Mouse (Mus musculus) lung, embryonic 16.5 days (tissue): ENCODE measurements at regions not wholly inside any gene's neighbourhood (a gene's known extent, or its start where the extent isn't known, plus 50 kb on each side); places are given as distances from the start of the nearest gene placed in this dataset.

Source experiments
- ATAC-seq: fragments of 200-750 bp; cut with Nextera tagmentation; 2 replicates; pipeline ENCODE4 v1.8.0; 2017; ENCODE audit warnings: low read depth, mild to moderate bottlenecking, moderate library complexity
- H3K27ac ChIP-seq: fragments of 300-500 bp; sonication (generic); 2 replicates; pipeline ENCODE4 v1.5.1; 2014; ENCODE audit warnings: mild to moderate bottlenecking, control low read depth, low read length
- H3K27me3 ChIP-seq: fragments of 300-500 bp; sonication (generic); 2 replicates; pipeline ENCODE4 v1.6.1; 2014; ENCODE audit warnings: low read depth, low read length, mixed read lengths; ENCODE audit not compliant: control insufficient read depth, insufficient read depth
- H3K36me3 ChIP-seq: fragments of 300-500 bp; sonication (generic); 2 replicates; pipeline ENCODE4 v1.6.1; 2014; ENCODE audit warnings: low read length; ENCODE audit not compliant: control insufficient read depth, insufficient read depth
- H3K4me1 ChIP-seq: fragments of 300-500 bp; sonication (generic); replicated peaks from 2 replicates; pipeline ENCODE4 v1.6.1; 2014; ENCODE audit warnings: low read length, mixed read lengths; ENCODE audit not compliant: control insufficient read depth, insufficient read depth
- H3K4me2 ChIP-seq: fragments of 300-500 bp; sonication (generic); 2 replicates; pipeline ENCODE4 v1.6.1; 2014; ENCODE audit warnings: low read depth, low read length, control low read depth
- H3K4me3 ChIP-seq: fragments of 300-500 bp; sonication (generic); 2 replicates; pipeline ENCODE4 v1.5.1; 2014; ENCODE audit warnings: mild to moderate bottlenecking, low read length, control low read depth
- H3K9ac ChIP-seq: fragments of 300-500 bp; sonication (generic); 2 replicates; pipeline ENCODE4 v1.6.1; 2014; ENCODE audit warnings: low read length, control low read depth
- H3K9me3 ChIP-seq: fragments of 300-500 bp; sonication (generic); 2 replicates; pipeline ENCODE4 v1.6.1; 2016; ENCODE audit warnings: low read length; ENCODE audit not compliant: control insufficient read depth
- WGBS: fragments of 180-500 bp; shearing (Covaris S2); extraction: QIAGEN DNeasy Blood & Tissue Kit; methylation state at CpG from one replicate; pipeline ENCODE4 v1.1.7; 2014; 5-methylcytosine and 5-hydroxymethylcytosine counted together

DNA sequence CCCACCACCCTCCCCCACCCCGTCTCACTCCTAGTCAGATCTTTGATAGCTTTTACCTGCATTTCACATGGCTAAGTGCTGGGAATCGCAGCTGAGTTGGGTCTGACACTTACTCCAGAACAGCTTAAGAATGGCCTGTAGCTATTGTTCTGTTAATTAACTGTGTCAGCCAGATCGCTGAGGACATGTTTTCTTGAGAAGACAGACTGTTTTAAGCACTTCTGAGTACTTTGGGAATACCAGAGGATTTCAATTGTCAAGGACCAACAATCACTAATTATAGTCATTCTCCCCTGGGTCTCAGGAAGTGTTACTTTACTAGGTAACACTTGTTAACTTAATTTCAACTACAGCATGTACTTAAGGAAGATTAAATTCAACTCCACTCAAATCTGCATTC, 112.8 kb upstream of the Rgma start:
- Histone ChIP-seq H3K27me3 (no peaks in the 10 kb centered on the region), H3K9me3 (no peaks in the 10 kb centered on the region), H3K4me1 (no peaks in the 10 kb centered on the region), H3K36me3 (no peaks in the 10 kb centered on the region), H3K4me2 (no peak overlapping the region), H3K27ac (no peak overlapping the region), H3K4me3 (no peak overlapping the region), H3K9ac (no peak overlapping the region)
- no peak for ATAC-seq
- 53% methylated on average over 3 of the region's 3 CpGs for whole genome bisulfite sequencing

DNA sequence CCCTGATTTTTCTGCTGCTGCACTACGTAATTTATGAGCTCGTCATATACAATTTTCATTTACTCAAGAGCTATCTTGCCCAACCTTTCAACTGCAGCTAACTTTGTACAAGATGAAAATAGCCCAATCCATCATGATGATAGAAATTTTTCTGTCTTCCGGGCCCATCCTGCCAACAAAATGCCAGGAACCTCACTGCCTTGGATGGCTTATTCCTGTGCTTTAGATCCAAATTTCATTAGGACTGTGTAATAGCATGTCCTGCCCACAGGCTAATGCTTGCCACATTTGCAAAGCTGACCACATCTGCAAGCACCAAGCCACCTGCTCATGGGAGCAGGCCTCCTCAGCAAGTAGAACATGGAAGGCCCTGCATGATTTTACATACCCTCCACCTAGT, 105.7 kb upstream of the Rgma start:
- ATAC-seq = no peak
- Histone ChIP-seq H3K36me3 (no peaks in the 10 kb centered on the region), H3K4me2 (no peak overlapping the region), H3K4me1 (no peaks in the 10 kb centered on the region), H3K27ac (no peak overlapping the region), H3K9me3 (no peaks in the 10 kb centered on the region), H3K9ac (no peak overlapping the region), H3K4me3 (no peak overlapping the region), H3K27me3 (no peaks in the 10 kb centered on the region)
- 80% methylated on average over 3 of the region's 3 CpGs for WGBS

DNA sequence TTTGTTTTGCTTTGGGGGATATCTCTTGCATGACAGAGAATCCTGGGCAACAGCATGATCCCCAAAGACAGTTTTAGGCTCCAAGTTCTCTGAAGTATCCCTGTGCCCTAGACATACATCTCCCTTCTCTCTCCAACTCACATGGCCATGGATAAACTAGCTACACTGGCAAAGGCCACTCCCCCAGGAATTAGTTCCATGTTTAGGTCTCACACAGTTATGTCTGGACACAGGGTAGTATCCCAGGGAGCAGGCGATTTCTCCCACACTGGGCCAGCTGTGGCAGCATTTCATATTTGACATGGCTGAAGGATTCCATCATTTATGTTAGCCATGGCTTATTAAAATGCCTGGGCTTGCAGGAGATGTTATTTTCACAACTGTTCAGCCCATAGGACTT, 102.5 kb upstream of the Rgma start:
- Histone ChIP-seq H3K9ac (no peak overlapping the region), H3K36me3 (no peaks in the 10 kb centered on the region), H3K4me1 (no peaks in the 10 kb centered on the region), H3K27ac (no peak overlapping the region), H3K4me2 (no peak overlapping the region), H3K4me3 (no peak overlapping the region), H3K9me3 (no peaks in the 10 kb centered on the region), H3K27me3 (no peaks in the 10 kb centered on the region)
- 90% methylated on average over 1 of the region's 1 CpGs for WGBS
- no peak for ATAC-seq

DNA sequence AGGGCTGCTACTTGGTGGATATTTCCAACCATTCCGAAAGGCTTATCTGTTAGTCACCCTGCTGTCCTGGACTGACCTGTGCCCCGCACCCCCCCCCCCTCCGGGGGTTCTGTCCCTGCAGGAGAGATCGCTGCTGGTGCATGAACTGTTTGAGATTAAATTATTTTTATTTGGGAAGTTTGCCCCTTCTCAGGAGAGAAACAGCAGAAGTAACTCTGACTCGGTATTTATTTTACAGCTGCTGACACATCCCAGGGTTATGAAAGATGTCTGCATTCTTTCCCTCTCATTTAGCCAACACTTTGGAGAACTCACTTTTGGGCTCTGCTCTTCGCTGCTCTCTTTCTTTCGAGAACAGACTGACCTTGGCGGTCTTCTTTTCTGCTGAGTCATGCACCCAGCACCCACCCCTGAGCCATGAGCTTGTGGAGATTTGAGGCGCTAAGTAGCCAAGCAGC, 99.5 kb upstream of the Rgma start:
- no peak overlapping the region for H3K9ac ChIP-seq
- H3K4me3 ChIP-seq = no peak overlapping the region
- H3K4me2 ChIP-seq = no peak overlapping the region
- ATAC-seq = 0 out of 2 replicates have a peak, but pooled peaks have one; percentile 28
- H3K4me1 ChIP-seq = no peaks in the 10 kb centered on the region
- no peaks in the 10 kb centered on the region for H3K36me3 ChIP-seq
- H3K27ac ChIP-seq = no peak overlapping the region
- H3K27me3 ChIP-seq = no peaks in the 10 kb centered on the region
- H3K9me3 ChIP-seq = no peaks in the 10 kb centered on the region
- 71% methylated on average over 9 of the region's 9 CpGs for WGBS

DNA sequence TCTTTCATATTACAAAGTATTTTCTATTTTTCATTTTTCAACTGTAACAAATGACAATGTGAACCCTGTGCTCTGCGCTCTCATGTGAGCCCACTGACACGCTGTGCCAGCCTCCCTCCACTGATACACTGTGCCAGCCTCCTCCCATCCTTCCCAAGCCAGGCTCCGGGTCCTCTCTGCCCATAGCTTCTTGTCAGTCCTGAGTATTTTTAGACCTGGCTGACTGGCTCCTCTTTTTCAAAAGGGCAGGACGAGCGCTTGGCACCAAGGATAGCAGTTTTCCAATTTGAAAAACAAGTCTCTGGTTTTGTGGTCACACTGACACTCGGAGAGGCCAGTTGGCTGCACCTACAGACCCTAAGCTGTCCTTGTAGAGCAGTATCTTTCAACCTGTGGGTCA, 96.7 kb upstream of the Rgma start:
- no peak for ATAC-seq

DNA sequence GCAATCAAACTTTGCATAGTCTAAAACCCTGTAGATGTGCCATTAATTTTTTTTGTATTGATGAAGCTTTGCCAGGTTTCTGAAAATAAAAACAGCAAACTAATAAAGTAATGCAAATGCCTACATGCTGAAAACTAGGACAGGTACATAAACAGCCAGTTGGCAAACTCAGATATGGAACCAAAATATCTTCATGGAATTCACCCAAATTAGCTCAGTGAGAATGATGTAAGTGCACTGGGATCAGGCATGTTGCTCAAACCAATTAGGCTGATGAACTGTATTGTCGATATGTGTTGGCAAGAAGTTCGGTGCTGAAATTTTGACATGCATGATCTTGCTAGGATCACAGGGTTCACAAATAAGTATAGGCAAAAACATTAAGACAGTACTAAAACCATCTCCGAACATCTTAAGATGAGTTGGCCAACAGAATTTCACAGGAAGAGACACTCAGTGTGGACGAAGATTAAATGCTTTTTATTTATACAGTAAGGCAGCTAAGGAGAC, 95.3 kb upstream of the Rgma start:
- no peak overlapping the region for H3K27ac ChIP-seq
- no peak overlapping the region for H3K9ac ChIP-seq
- WGBS = 71% methylated on average over 4 of the region's 4 CpGs
- no peaks in the 10 kb centered on the region for H3K9me3 ChIP-seq
- no peak; the same call in 1 of the 2 replicates for ATAC-seq
- H3K27me3 ChIP-seq = no peaks in the 10 kb centered on the region
- H3K36me3 ChIP-seq = no peaks in the 10 kb centered on the region
- no peaks in the 10 kb centered on the region for H3K4me1 ChIP-seq
- no peak overlapping the region for H3K4me3 ChIP-seq
- H3K4me2 ChIP-seq = no peak overlapping the region

More for the DNA sequence above, 96.7 kb upstream of the Rgma start:
- H3K27me3 ChIP-seq = no peaks in the 10 kb centered on the region
- H3K9me3 ChIP-seq = no peaks in the 10 kb centered on the region
- H3K4me3 ChIP-seq = no peak overlapping the region
- 89% methylated on average over 6 of the region's 6 CpGs for WGBS
- H3K4me1 ChIP-seq = no peaks in the 10 kb centered on the region
- no peak overlapping the region for H3K9ac ChIP-seq
- H3K36me3 ChIP-seq = no peaks in the 10 kb centered on the region
- H3K4me2 ChIP-seq = no peak overlapping the region
- no peak overlapping the region for H3K27ac ChIP-seq

DNA sequence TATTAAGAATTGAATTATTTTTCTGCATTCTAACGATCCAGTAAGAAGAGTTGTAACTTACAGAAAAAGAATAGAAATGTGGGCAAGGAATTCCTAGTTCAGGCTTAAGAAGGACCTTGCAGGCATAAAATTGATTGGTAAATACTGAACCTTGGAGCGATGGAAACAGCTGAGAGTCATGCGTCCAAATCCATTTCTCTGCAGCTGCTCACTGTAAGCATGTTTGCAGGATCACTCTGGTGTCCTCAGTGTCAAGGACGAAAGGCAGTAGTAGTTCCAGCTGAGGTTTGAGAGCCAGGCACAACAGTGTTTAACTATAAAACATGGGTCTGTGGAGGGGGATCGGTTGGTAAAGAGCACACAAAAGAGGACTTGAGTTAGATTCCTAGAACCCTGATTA, 89.1 kb upstream of the Rgma start:
- ATAC-seq = no peak
- no peak overlapping the region for H3K4me2 ChIP-seq
- H3K27ac ChIP-seq = no peak overlapping the region
- H3K36me3 ChIP-seq = no peaks in the 10 kb centered on the region
- H3K9me3 ChIP-seq = no peaks in the 10 kb centered on the region
- H3K4me1 ChIP-seq = no peaks in the 10 kb centered on the region
- no peaks in the 10 kb centered on the region for H3K27me3 ChIP-seq
- H3K4me3 ChIP-seq = no peak overlapping the region
- WGBS = 74% methylated on average over 5 of the region's 5 CpGs
- no peak overlapping the region for H3K9ac ChIP-seq

DNA sequence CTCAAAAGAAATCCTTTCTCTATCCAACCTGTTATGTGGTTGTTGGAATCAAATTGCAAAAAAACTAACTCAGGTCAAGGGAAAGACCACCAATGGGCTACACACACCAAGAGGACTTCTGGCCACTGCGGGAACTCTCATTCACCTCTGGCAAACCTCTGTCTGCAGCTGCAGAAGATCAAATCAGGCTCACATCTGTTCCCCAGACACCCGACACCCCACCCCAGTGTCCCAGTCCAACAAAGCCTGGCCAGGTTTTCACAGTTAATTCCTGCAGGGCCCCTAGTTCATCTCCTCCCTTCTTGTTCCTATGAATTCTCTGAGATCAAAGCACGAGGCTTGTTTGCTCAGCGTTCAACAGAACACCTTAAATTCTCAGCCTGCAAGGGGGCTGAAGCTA, 82.0 kb upstream of the Rgma start:
- ATAC-seq = no peak
- H3K9me3 ChIP-seq = no peaks in the 10 kb centered on the region
- H3K9ac ChIP-seq = no peak overlapping the region
- H3K4me2 ChIP-seq = no peak overlapping the region
- no peaks in the 10 kb centered on the region for H3K27me3 ChIP-seq
- no peak overlapping the region for H3K27ac ChIP-seq
- WGBS = 34% methylated on average over 4 of the region's 4 CpGs
- H3K36me3 ChIP-seq = no peaks in the 10 kb centered on the region
- no peaks in the 10 kb centered on the region; the same call in 1 of the 2 replicates for H3K4me1 ChIP-seq
- no peak overlapping the region for H3K4me3 ChIP-seq

DNA sequence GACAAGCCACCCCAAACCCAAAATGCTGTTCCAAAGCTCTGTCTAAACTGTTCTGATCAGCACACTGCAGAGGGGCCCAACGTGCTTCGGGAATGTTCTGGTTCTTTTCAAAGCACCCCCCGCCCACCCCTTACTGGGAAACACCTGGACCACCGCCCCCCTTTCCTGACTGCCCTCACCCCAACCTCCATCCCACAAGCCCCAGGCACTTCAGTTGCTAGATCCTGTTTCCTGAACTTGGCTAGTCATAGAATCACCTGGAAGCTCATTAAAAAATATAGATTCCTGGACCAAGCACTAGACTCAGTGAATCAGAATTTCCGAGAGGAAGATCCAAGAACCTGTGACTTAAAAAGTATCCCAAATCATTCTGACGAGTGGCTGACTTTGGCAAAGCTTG, 80.9 kb upstream of the Rgma start:
- Histone ChIP-seq H3K4me1 (no peaks in the 10 kb centered on the region; the same call in 1 of the 2 replicates), H3K4me3 (no peak overlapping the region), H3K4me2 (no peak overlapping the region), H3K27ac (no peak overlapping the region), H3K9ac (no peak overlapping the region), H3K9me3 (no peaks in the 10 kb centered on the region), H3K36me3 (no peaks in the 10 kb centered on the region), H3K27me3 (no peaks in the 10 kb centered on the region)
- WGBS = 80% methylated on average over 6 of the region's 6 CpGs
- no peak for ATAC-seq

DNA sequence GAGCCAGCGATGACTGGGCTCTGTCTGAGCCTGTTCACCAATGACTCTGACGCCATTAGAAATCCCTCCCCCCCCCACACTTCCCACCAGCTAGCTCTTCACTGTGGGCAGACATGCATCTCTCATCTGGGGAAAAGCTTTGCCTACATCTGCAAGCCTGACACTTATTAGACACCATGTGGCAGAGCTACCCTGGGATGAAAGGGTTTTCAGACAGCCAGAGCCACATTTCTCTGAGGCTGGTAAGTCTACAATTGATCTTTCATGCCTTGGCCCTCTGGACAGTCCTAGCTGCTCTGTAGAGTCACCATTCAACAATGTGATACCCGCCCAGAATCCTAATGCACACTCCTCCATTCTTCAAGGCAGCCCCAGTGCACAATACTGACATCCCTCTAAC, 72.8 kb upstream of the Rgma start:
- H3K4me2 ChIP-seq = no peak overlapping the region
- H3K9me3 ChIP-seq = no peaks in the 10 kb centered on the region
- H3K9ac ChIP-seq = no peak overlapping the region
- H3K27ac ChIP-seq = no peak overlapping the region
- no peak overlapping the region for H3K4me3 ChIP-seq
- no peaks in the 10 kb centered on the region for H3K27me3 ChIP-seq
- ATAC-seq = no peak
- WGBS = 68% methylated on average over 3 of the region's 3 CpGs
- H3K36me3 ChIP-seq = no peaks in the 10 kb centered on the region
- peaks cover 8% of the 10 kb centered on the region; the same call in 1 of the 2 replicates for H3K4me1 ChIP-seq
